Mouse (Mus musculus) brain, embryonic 14.5 days (tissue): ENCODE measurements at regions not wholly inside any gene's neighbourhood (a gene's known extent, or its start where the extent isn't known, plus 50 kb on each side); places are given as distances from the start of the nearest gene placed in this dataset.

ENCODE experiments used
- CTCF ChIP-seq: fragments of 200-500 bp; IDR thresholded peaks from 2 replicates; pipeline ENCODE4 v1.5.1; 2012; ENCODE audit warnings: inconsistent platforms, mild to moderate bottlenecking, moderate library complexity, borderline replicate concordance; ENCODE audit not compliant: insufficient read depth, insufficient read length; ENCODE audit errors: extremely low read depth
- POLR2A ChIP-seq: fragments of 200-500 bp; IDR thresholded peaks from 2 replicates; pipeline ENCODE4 v1.6.1; 2012; ENCODE audit warnings: mild to moderate bottlenecking, inconsistent platforms, borderline replicate concordance; ENCODE audit not compliant: poor library complexity, insufficient read depth, insufficient read length, severe bottlenecking; ENCODE audit errors: extremely low read depth

DNA sequence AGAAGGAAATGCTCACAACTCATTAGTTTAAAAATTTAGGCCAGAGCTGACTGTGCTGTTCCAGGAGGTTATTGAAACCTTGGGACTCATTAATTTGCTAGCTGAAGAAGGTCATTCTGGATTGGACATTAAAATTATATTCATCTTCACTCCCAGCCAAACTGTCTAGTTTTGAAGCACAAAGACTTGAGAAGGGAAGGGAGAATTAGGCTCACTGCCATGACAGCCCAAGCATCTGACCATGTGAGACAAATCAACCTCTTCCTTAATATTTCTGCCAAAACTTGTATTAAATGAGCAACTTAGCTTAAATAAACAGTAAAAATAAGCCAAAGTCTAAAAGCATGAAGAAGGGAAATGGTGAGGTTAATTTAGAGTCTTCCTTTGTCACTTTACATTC, 339.6 kb downstream of the 1700008P02Rik start:
- no peak for TF ChIP-seq CTCF
- no peak for TF ChIP-seq POLR2A
